Mouse (Mus musculus) lung, adult 2 months (tissue): ENCODE measurements around the gene Eif2s2.

ENCODE experiments used
- CTCF ChIP-seq: fragments of 200-500 bp; IDR thresholded peaks from 2 replicates; pipeline ENCODE4 v1.5.1; 2011; ENCODE audit warnings: mild to moderate bottlenecking, low read length, control low read depth; ENCODE audit not compliant: insufficient read depth
- POLR2A ChIP-seq: fragments of 200-500 bp; IDR thresholded peaks from 2 replicates; pipeline ENCODE4 v1.6.1; 2011; ENCODE audit warnings: low read depth, mild to moderate bottlenecking, control low read depth, low read length, borderline replicate concordance; ENCODE audit errors: extremely low read depth

- TF ChIP-seq CTCF (peak; percentile 52), POLR2A (no peak)
These were observed 23.8 kb upstream of the Eif2s2 start for GRCm38 (mm10) chr2:154916547-154916946.
